Comparison of ENCODE assay signal across 9 mouse cellular contexts in genomic region chr8:121124547-121125239, GRCm38 (mm10). TPM values are rescaled to one million over a fixed set of nuclear protein-coding genes. Genes with fewer than 3 reads are reported as not detected.
DNase-seq lines count a peak whose midpoint lies in the region; ATAC-seq and TF ChIP-seq lines count a peak whose summit lies in the region.
"Had no signal": no experiment of that assay in that cellular context is flagged by ENCODE, and none has a peak within 500 bp of the region (broad histone marks: within the 10 kb centered on the region; RNA-seq: fewer than 3 reads in every experiment).

No protein-coding gene starts in this region.

- H3K36me3 ChIP-seq in kidney, embryonic 16.5 days (ENCODE audit: insufficient read depth, low read length): peaks cover 21% of the 10 kb centered on the region; the same call in 1 of the 2 replicates
- peaks cover 5% of the 10 kb centered on the region; the same call in 1 of the 2 replicates for H3K36me3 ChIP-seq in heart, embryonic 14.5 days (ENCODE audit: control insufficient read depth, insufficient read depth, low read length)
- H3K36me3 ChIP-seq in limb, embryonic 14.5 days (ENCODE audit: control insufficient read depth, insufficient read depth, low read length): peaks cover 9% of the 10 kb centered on the region; the same call in 1 of the 2 replicates

- peak; percentile 66 for ATAC-seq in kidney, embryonic 16.5 days (ENCODE audit: low FRiP score, low TSS enrichment)
- no peak; the same call in 1 of the 2 replicates for ATAC-seq in heart, embryonic 14.5 days (ENCODE audit: insufficient number of reproducible peaks, insufficient read depth, low FRiP score, low read depth)
- no peak for ATAC-seq in limb, embryonic 14.5 days (ENCODE audit: low FRiP score, low read depth)

- H3K4me3 ChIP-seq in kidney, embryonic 16.5 days (ENCODE audit: low read length): peak overlapping the region; percentile 48
- H3K4me3 ChIP-seq in heart, embryonic 14.5 days (ENCODE audit: control insufficient read depth in 1 of 2, insufficient read depth in 1 of 2, low read depth in 1 of 2, low read length in 2 of 2): no peak overlapping the region; a peak in 1 of 4 replicates
- peak overlapping the region; percentile 33; the same call in 1 of the 2 replicates for H3K4me3 ChIP-seq in limb, embryonic 14.5 days (replicated peaks; ENCODE audit: low read length)
- no peak overlapping the region for H3K4me3 ChIP-seq in left cerebral cortex, adult 2 months

- 3% methylated on average over 17 of the region's 17 CpGs for WGBS in kidney, embryonic 16.5 days
- WGBS in heart, embryonic 14.5 days: 5% methylated on average over 17 of the region's 17 CpGs
- 4% methylated on average over 17 of the region's 17 CpGs for WGBS in limb, embryonic 14.5 days

- intact Hi-C loops in left cerebral cortex, adult 2 months (cut with DNase I): no loop called here

- peaks cover 79% of the 10 kb centered on the region for H3K4me1 ChIP-seq in kidney, embryonic 16.5 days (ENCODE audit: insufficient read depth, low read length)
- H3K4me1 ChIP-seq in heart, embryonic 14.5 days (ENCODE audit: control insufficient read depth in 2 of 2, insufficient read depth in 2 of 2, low read length in 2 of 2): peaks cover 14 to 38% of the 10 kb centered on the region in 2 experiments
- H3K4me1 ChIP-seq in limb, embryonic 14.5 days (ENCODE audit: control insufficient read depth, insufficient read depth, low read length): peaks cover 22% of the 10 kb centered on the region; the same call in 1 of the 2 replicates

- TF ChIP-seq CTCF in left cerebral cortex, adult 2 months (IDR thresholded peaks at IDR 0.05): no peak

- no peak for DNase-seq in kidney, adult 9 months
- peak; percentile 32 for DNase-seq in R1 (ENCODE audit: low read depth, low spot score)
- DNase-seq in limb, embryonic 14.5 days (ENCODE audit: low spot score): no peak
- DNase-seq in spleen, postnatal 4 days (ENCODE audit: low spot score in 2 of 2): no peak
- no peak for DNase-seq in left cerebral cortex, adult 2 months (ENCODE audit: extremely low spot score in 1 of 2, low spot score in 2 of 2)
- no peak for DNase-seq in c-Kit-positive CD71-positive TER-119-positive erythroid progenitor cells, embryonic 14.5 days (ENCODE audit: low spot score)
- DNase-seq: cerebellum, adult 8-10 months had no signal

- no peak for TF ChIP-seq POLR2A in limb, embryonic 14.5 days (IDR thresholded peaks at IDR 0.05; ENCODE audit: borderline replicate concordance, extremely low read depth, insufficient read depth, insufficient read length)

- peak overlapping the region; percentile 63; the same call in 1 of the 2 replicates for H3K9ac ChIP-seq in kidney, embryonic 16.5 days (replicated peaks; ENCODE audit: low read length)
- peak overlapping the region; percentile 65; the same call in 1 of the 2 replicates for H3K9ac ChIP-seq in heart, embryonic 14.5 days (ENCODE audit: low read length)
- H3K9ac ChIP-seq in limb, embryonic 14.5 days (ENCODE audit: low read depth, low read length, severe bottlenecking): no peak overlapping the region

- H3K4me2 ChIP-seq in kidney, embryonic 16.5 days (replicated peaks; ENCODE audit: low read depth, low read length): peak overlapping the region; percentile 69
- peak overlapping the region; percentile 77 for H3K4me2 ChIP-seq in heart, embryonic 14.5 days (ENCODE audit: low read length)
- H3K4me2 ChIP-seq in limb, embryonic 14.5 days (replicated peaks; ENCODE audit: low read depth, low read length, severe bottlenecking): peak overlapping the region; percentile 57

- H3K9me3 ChIP-seq in kidney, embryonic 16.5 days (ENCODE audit: low read length): peaks cover 2% of the 10 kb centered on the region; the same call in 1 of the 2 replicates
- H3K9me3 ChIP-seq in heart, embryonic 14.5 days (ENCODE audit: control insufficient read depth, low read length): no peaks in the 10 kb centered on the region
- H3K9me3 ChIP-seq in limb, embryonic 14.5 days (ENCODE audit: control insufficient read depth, low read length): no peaks in the 10 kb centered on the region

- peaks cover 59% of the 10 kb centered on the region for H3K27me3 ChIP-seq in kidney, embryonic 16.5 days (ENCODE audit: insufficient read depth, low read length)
- H3K27me3 ChIP-seq in heart, embryonic 14.5 days (ENCODE audit: control insufficient read depth, insufficient read depth, low read length): peaks cover 94% of the 10 kb centered on the region
- H3K27me3 ChIP-seq in limb, embryonic 14.5 days (ENCODE audit: control insufficient read depth, insufficient read depth, low read length): peaks cover 97% of the 10 kb centered on the region

- H3K27ac ChIP-seq in kidney, embryonic 16.5 days (ENCODE audit: low read length): peak overlapping the region; percentile 95
- H3K27ac ChIP-seq in heart, embryonic 14.5 days (replicated peaks in 1 of 2; ENCODE audit: control insufficient read depth in 1 of 2, insufficient read depth in 1 of 2, low read depth in 2 of 2, low read length in 2 of 2): peak overlapping the region; percentile 71 to 80; a peak in 3 of 4 replicates
- H3K27ac ChIP-seq in limb, embryonic 14.5 days (replicated peaks; ENCODE audit: low read depth, low read length): no peak overlapping the region
- no peak overlapping the region for H3K27ac ChIP-seq in left cerebral cortex, adult 2 months

RNA-seq across cellular contexts. Expression of gene Foxl1, which starts 3.0 kb away (rescaled TPM):
- polyA plus RNA-seq in kidney, embryonic 16.5 days (2015; fragmentation: Nextera tagmentation; extraction: Ambion mirVana): 6.5 and 6.7 TPM in 2 replicates
- 0.16 and 0.32 TPM in 2 replicates for polyA plus RNA-seq in heart, embryonic 14.5 days (2014; fragmentation: Nextera tagmentation; extraction: Ambion mirVana)
- polyA plus RNA-seq in limb, embryonic 14.5 days (2012; rRNA removed): 0.40 and 0.72 TPM in 2 replicates
- polyA plus RNA-seq in limb, embryonic 14.5 days (2014; fragmentation: Nextera tagmentation; extraction: Ambion mirVana): 0.18 and 0.28 TPM in 2 replicates
- total RNA-seq in left cerebral cortex, adult 2 months (2021): under 1 TPM in 1 of 2 experiments, not detected in 1; 0.21 TPM

RNA-seq across cellular contexts. Expression of gene Foxc2, which starts 8.7 kb away (rescaled TPM):
- polyA plus RNA-seq in kidney, embryonic 16.5 days (2015; fragmentation: Nextera tagmentation; extraction: Ambion mirVana): 24.9 and 27.3 TPM in 2 replicates
- 5.9 and 6.4 TPM in 2 replicates for polyA plus RNA-seq in heart, embryonic 14.5 days (2014; fragmentation: Nextera tagmentation; extraction: Ambion mirVana)
- polyA plus RNA-seq in limb, embryonic 14.5 days (2012; rRNA removed): 14.3 and 24.4 TPM in 2 replicates
- polyA plus RNA-seq in limb, embryonic 14.5 days (2014; fragmentation: Nextera tagmentation; extraction: Ambion mirVana): 9.7 and 12.5 TPM in 2 replicates
- 1 to 10 TPM; 1.5 to 2.3 TPM for total RNA-seq in left cerebral cortex, adult 2 months (2021)

RNA-seq across cellular contexts. Expression of gene Mthfsd, which starts 16.5 kb away (rescaled TPM):
- polyA plus RNA-seq in kidney, embryonic 16.5 days (2015; fragmentation: Nextera tagmentation; extraction: Ambion mirVana): 75.7 and 81.1 TPM in 2 replicates
- polyA plus RNA-seq in heart, embryonic 14.5 days (2014; fragmentation: Nextera tagmentation; extraction: Ambion mirVana): 37.4 and 41.1 TPM in 2 replicates
- polyA plus RNA-seq in limb, embryonic 14.5 days (2012; rRNA removed): 120 and 122 TPM in 2 replicates
- 59.9 and 62.8 TPM in 2 replicates for polyA plus RNA-seq in limb, embryonic 14.5 days (2014; fragmentation: Nextera tagmentation; extraction: Ambion mirVana)
- 10 to 100 TPM; 40.0 to 46.5 TPM for total RNA-seq in left cerebral cortex, adult 2 months (2021)

RNA-seq across cellular contexts. Expression of gene Foxf1, which starts 40.5 kb away (rescaled TPM):
- polyA plus RNA-seq in kidney, embryonic 16.5 days (2015; fragmentation: Nextera tagmentation; extraction: Ambion mirVana): 1.5 and 4.6 TPM in 2 replicates
- polyA plus RNA-seq in heart, embryonic 14.5 days (2014; fragmentation: Nextera tagmentation; extraction: Ambion mirVana): 0.80 TPM in 1 of 2 replicates, not detected in the other
- polyA plus RNA-seq in limb, embryonic 14.5 days (2012; rRNA removed): 0.54 and 1.00 TPM in 2 replicates
- polyA plus RNA-seq in limb, embryonic 14.5 days (2014; fragmentation: Nextera tagmentation; extraction: Ambion mirVana): 0.15 and 0.28 TPM in 2 replicates
- under 1 TPM; 0.79 to 0.91 TPM for total RNA-seq in left cerebral cortex, adult 2 months (2021)

Comparison
In these comparisons a context has a peak if more than half of its experiments do, and no peak if none do; other contexts are left out.
1. H3K27ac ChIP-seq: peak in kidney, embryonic 16.5 days (single experiment) and heart, embryonic 14.5 days (2 of 2); none in limb, embryonic 14.5 days (single experiment) and left cerebral cortex, adult 2 months (single experiment).
2. H3K4me3 ChIP-seq: peak in kidney, embryonic 16.5 days (single experiment) and limb, embryonic 14.5 days (single experiment); none in heart, embryonic 14.5 days (0 of 2) and left cerebral cortex, adult 2 months (single experiment).
3. Peak in every context shown above with its lines, with median percentiles within 50 percentile points of each other: H3K4me2 ChIP-seq.